ENCODE assay signal across 18 mouse cellular contexts in the genomic region with DNA sequence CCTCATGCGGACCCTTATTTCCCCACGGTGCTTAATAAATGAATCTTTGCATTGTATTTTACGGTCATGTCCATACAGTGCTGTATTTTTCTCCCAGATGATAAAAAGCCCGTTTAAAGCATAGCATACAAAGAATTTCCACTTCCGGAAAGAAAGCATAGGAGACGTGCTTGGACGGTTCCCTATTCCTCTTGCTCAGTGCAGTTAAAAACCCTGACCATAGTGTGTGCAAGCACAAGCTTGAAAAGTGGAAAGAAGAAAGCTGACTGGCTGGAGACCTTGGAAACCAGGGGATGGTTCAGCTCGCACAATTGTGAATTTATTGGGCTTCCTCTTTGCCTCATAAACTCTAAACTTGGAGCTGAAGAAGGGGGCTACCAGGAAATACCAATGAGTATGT.
"Had no signal": no experiment of that assay in that cellular context is flagged by ENCODE, and none has a peak within 500 bp of the region (broad histone marks: within the 10 kb centered on the region; RNA-seq: fewer than 3 reads in every experiment).

No protein-coding gene starts in this region.

- H3K9me3 ChIP-seq: midbrain, embryonic 10.5 days; neural tube, embryonic 13.5 days; neural tube, embryonic 15.5 days had no signal

- H3K4me2 ChIP-seq: lung, embryonic 14.5 days; neural tube, embryonic 13.5 days; neural tube, embryonic 15.5 days had no signal

- H3K36me3 ChIP-seq: midbrain, embryonic 10.5 days; neural tube, embryonic 13.5 days; neural tube, embryonic 15.5 days had no signal

- H3K9ac ChIP-seq: lung, embryonic 14.5 days; neural tube, embryonic 13.5 days; neural tube, embryonic 15.5 days had no signal

- H3K27ac ChIP-seq: midbrain, embryonic 10.5 days; neural tube, embryonic 13.5 days; neural tube, embryonic 15.5 days had no signal

- H3K4me1 ChIP-seq: midbrain, embryonic 10.5 days; neural tube, embryonic 15.5 days had no signal

- H3K27me3 ChIP-seq: neural tube, embryonic 13.5 days; neural tube, embryonic 15.5 days had no signal

- H3K4me3 ChIP-seq: midbrain, embryonic 10.5 days; myocyte; neural tube, embryonic 13.5 days; neural tube, embryonic 15.5 days had no signal

- DNase-seq: lung, adult 18-20 months; lung, embryonic 14.5 days; lung, postnatal 10 days; lung, postnatal 4 days; midbrain, embryonic 14.5 days; retina, postnatal 1 day; right cerebral cortex, adult 18-20 months; right cerebral cortex, postnatal 25 days; right cerebral cortex, postnatal 4 days; spleen, adult 18-20 months; thymus, adult 18-20 months; thymus, postnatal 14 days; thymus, postnatal 36 days had no signal

- ATAC-seq: midbrain, embryonic 16.5 days had no signal
